Mouse (Mus musculus) bone marrow macrophage, adult 2 months (primary cell): Measurements from ENCODE around the gene Guca2b. TPM values are rescaled to one million over a fixed set of nuclear protein-coding genes. Genes with fewer than 3 reads are reported as not detected.
"Not testable (repeated sequence)": the region's sequence is repeated elsewhere in the genome, so short reads cannot be mapped to it uniquely, and the experiment has no call there.

ENCODE experiments used
- H3K27ac ChIP-seq: 2 replicates; pipeline ENCODE4 v1.5.1; 2012; ENCODE audit warnings: low read depth, low read length; ENCODE audit not compliant: insufficient read depth
- H3K4me1 ChIP-seq: 2 replicates; pipeline ENCODE4 v1.6.1; 2012; ENCODE audit warnings: low read length; ENCODE audit not compliant: control insufficient read depth, insufficient read depth
- H3K4me3 ChIP-seq: 2 replicates; pipeline ENCODE4 v1.5.1; 2012; ENCODE audit warnings: mild to moderate bottlenecking, low read length, moderate library complexity; ENCODE audit not compliant: insufficient read depth
- CTCF ChIP-seq: IDR thresholded peaks from 2 replicates; pipeline ENCODE4 v1.5.1; 2012; ENCODE audit warnings: low read depth, mild to moderate bottlenecking, low read length, moderate library complexity
- POLR2A ChIP-seq: IDR thresholded peaks from 2 replicates; pipeline ENCODE4 v1.6.1; 2012; ENCODE audit warnings: mild to moderate bottlenecking, low read depth, low read length, borderline replicate concordance
- polyA plus RNA-seq: library from polyadenylated mRNA; stranded (reverse); fragments of >200 nt; gene quantifications from 2 replicates; pipeline ENCODE4 v1.2.4, GENCODE M21; 2012; ENCODE audit not compliant: missing spikeins, insufficient read depth, insufficient read length

Gene Guca2b
- polyA plus RNA-seq, 1 experiment = not detected

GRCm38 (mm10) chr4:119633948-119634347 lies 24.8 kb downstream of the Guca2b start:
- peaks cover 14% of the 10 kb centered on the region for H3K4me1 ChIP-seq
- TF ChIP-seq POLR2A = no peak
- no peak for TF ChIP-seq CTCF
- H3K27ac ChIP-seq = no peak overlapping the region
- H3K4me3 ChIP-seq = no peak overlapping the region

GRCm38 (mm10) chr4:119633342-119633741 lies 25.4 kb downstream of the Guca2b start:
- no peak for TF ChIP-seq CTCF
- peaks cover 14% of the 10 kb centered on the region for H3K4me1 ChIP-seq
- no peak overlapping the region for H3K27ac ChIP-seq
- H3K4me3 ChIP-seq = no peak overlapping the region

- Histone ChIP-seq H3K27ac (no peak overlapping the region), H3K4me1 (peaks cover 14% of the 10 kb centered on the region), H3K4me3 (no peak overlapping the region)
- no peak for TF ChIP-seq CTCF
- TF ChIP-seq POLR2A = no peak
Measured at GRCm38 (mm10) chr4:119632721-119633120, 26.0 kb downstream of the Guca2b start.

GRCm38 (mm10) chr4:119631115-119631919 lies 27.4 kb downstream of the Guca2b start:
- no peak for TF ChIP-seq POLR2A
- Histone ChIP-seq H3K4me1 (peaks cover 14% of the 10 kb centered on the region), H3K27ac (no peak overlapping the region), H3K4me3 (no peak overlapping the region)

GRCm38 (mm10) chr4:119628363-119628762 lies 30.4 kb downstream of the Guca2b start:
- not testable (repeated sequence) for H3K27ac ChIP-seq, H3K4me3 ChIP-seq

GRCm38 (mm10) chr4:119627317-119627716 lies 31.4 kb downstream of the Guca2b start:
- TF ChIP-seq POLR2A (no peak), CTCF (no peak)
- Histone ChIP-seq H3K4me3 (no peak overlapping the region), H3K27ac (no peak overlapping the region)

More at GRCm38 (mm10) chr4:119628363-119628762, 30.4 kb downstream of the Guca2b start:
- H3K4me1 ChIP-seq = not testable (repeated sequence)

GRCm38 (mm10) chr4:119626876-119627275 lies 31.9 kb downstream of the Guca2b start:
- Histone ChIP-seq H3K4me1 (peaks cover 3% of the 10 kb centered on the region), H3K27ac (no peak overlapping the region), H3K4me3 (no peak overlapping the region)
- TF ChIP-seq POLR2A (no peak), CTCF (no peak)

More at GRCm38 (mm10) chr4:119627317-119627716, 31.4 kb downstream of the Guca2b start:
- peaks cover 3% of the 10 kb centered on the region for H3K4me1 ChIP-seq

- H3K4me3 ChIP-seq = no peak overlapping the region
- peaks cover 1% of the 10 kb centered on the region for H3K4me1 ChIP-seq
- TF ChIP-seq POLR2A (no peak), CTCF (no peak)
- no peak overlapping the region for H3K27ac ChIP-seq
Measured at GRCm38 (mm10) chr4:119626081-119626645, 32.6 kb downstream of the Guca2b start.

- peaks cover 15% of the 10 kb centered on the region for H3K4me1 ChIP-seq
- no peak overlapping the region for H3K4me3 ChIP-seq
- TF ChIP-seq CTCF (no peak), POLR2A (no peak)
- no peak overlapping the region for H3K27ac ChIP-seq
Measured at GRCm38 (mm10) chr4:119614724-119615123, 44.0 kb downstream of the Guca2b start.

- Histone ChIP-seq H3K27ac (no peak overlapping the region), H3K4me1 (peaks cover 17% of the 10 kb centered on the region), H3K4me3 (no peak overlapping the region)
- TF ChIP-seq POLR2A = no peak
Measured at GRCm38 (mm10) chr4:119614078-119614477, 44.7 kb downstream of the Guca2b start.
